Mouse (Mus musculus): ENCODE results near the gene Plpp1. TPM values are rescaled to one million over a fixed set of nuclear protein-coding genes. Genes with fewer than 3 reads are reported as not detected.
A peak's percentile ranks its signal among the peaks of the same experiment; 100 is the strongest.

Gene Plpp1
- polyA plus RNA-seq, 1 experiment from 2014 or later, result 25.0 TPM

GRCm38 (mm10) chr13:112765654-112766053 is 34.9 kb upstream of the Plpp1 start:
- Histone ChIP-seq H3K4me2 (ENCODE audit: low read depth, low read length) (no peak overlapping the region), H3K27ac (replicated peaks; ENCODE audit: low read depth, low read length) (no peak overlapping the region), H3K4me1 (ENCODE audit: control insufficient read depth, insufficient read depth, low read length) (peaks cover under 1% of the 10 kb centered on the region; the same call in 1 of the 2 replicates), H3K27me3 (ENCODE audit: control insufficient read depth, insufficient read depth, low read length) (no peaks in the 10 kb centered on the region), H3K36me3 (replicated peaks; ENCODE audit: control insufficient read depth, insufficient read depth, low read depth, low read length) (no peaks in the 10 kb centered on the region), H3K9me3 (replicated peaks; ENCODE audit: control insufficient read depth, low read length) (no peaks in the 10 kb centered on the region; the same call in 1 of the 2 replicates), H3K4me3 (ENCODE audit: low read depth, low read length) (no peak overlapping the region), H3K9ac (replicated peaks; ENCODE audit: low read length) (no peak overlapping the region)
- DNase-seq (ENCODE audit: low spot score) (no peak), ATAC-seq (replicated peaks; ENCODE audit: insufficient number of reproducible peaks, low FRiP score, low TSS enrichment, low read depth) (no peak)
- WGBS, result 95% methylated on average over 3 of the region's 3 CpGs

GRCm38 (mm10) chr13:112770528-112771328 is 29.9 kb upstream of the Plpp1 start:
- H3K27me3 ChIP-seq (ENCODE audit: control insufficient read depth, insufficient read depth, low read length), result no peaks in the 10 kb centered on the region
- H3K4me1 ChIP-seq (ENCODE audit: control insufficient read depth, insufficient read depth, low read length), result no peaks in the 10 kb centered on the region
- peak; percentile 80 for DNase-seq (ENCODE audit: low spot score)
- H3K9me3 ChIP-seq (replicated peaks; ENCODE audit: control insufficient read depth, low read length), result no peaks in the 10 kb centered on the region; the same call in 1 of the 2 replicates
- 39% methylated on average over 11 of the region's 11 CpGs for WGBS
- ATAC-seq (replicated peaks; ENCODE audit: insufficient number of reproducible peaks, low FRiP score, low TSS enrichment, low read depth), result peak; percentile 75
- no peak overlapping the region for H3K4me3 ChIP-seq (ENCODE audit: low read depth, low read length)
- H3K4me2 ChIP-seq (ENCODE audit: low read depth, low read length), result no peak overlapping the region
- H3K36me3 ChIP-seq (replicated peaks; ENCODE audit: control insufficient read depth, insufficient read depth, low read depth, low read length), result no peaks in the 10 kb centered on the region
- no peak overlapping the region for H3K9ac ChIP-seq (replicated peaks; ENCODE audit: low read length)
- no peak overlapping the region; the same call in 1 of the 2 replicates for H3K27ac ChIP-seq (replicated peaks; ENCODE audit: low read depth, low read length)

- no peaks in the 10 kb centered on the region for H3K27me3 ChIP-seq (ENCODE audit: control insufficient read depth, insufficient read depth, low read length)
- H3K4me2 ChIP-seq (ENCODE audit: low read depth, low read length), result no peak overlapping the region
- no peak overlapping the region for H3K4me3 ChIP-seq (ENCODE audit: low read depth, low read length)
- no peak for DNase-seq (ENCODE audit: low spot score)
- no peak overlapping the region; the same call in 1 of the 2 replicates for H3K27ac ChIP-seq (replicated peaks; ENCODE audit: low read depth, low read length)
- no peaks in the 10 kb centered on the region for H3K36me3 ChIP-seq (replicated peaks; ENCODE audit: control insufficient read depth, insufficient read depth, low read depth, low read length)
- no peak overlapping the region for H3K9ac ChIP-seq (replicated peaks; ENCODE audit: low read length)
- H3K4me1 ChIP-seq (ENCODE audit: control insufficient read depth, insufficient read depth, low read length), result no peaks in the 10 kb centered on the region
- no peak for ATAC-seq (replicated peaks; ENCODE audit: insufficient number of reproducible peaks, low FRiP score, low TSS enrichment, low read depth)
- H3K9me3 ChIP-seq (replicated peaks; ENCODE audit: control insufficient read depth, low read length), result no peaks in the 10 kb centered on the region; the same call in 1 of the 2 replicates
- WGBS, result 43% methylated on average over 15 of the region's 15 CpGs
Measured at GRCm38 (mm10) chr13:112771447-112772208, 29.0 kb upstream of the Plpp1 start.

- Histone ChIP-seq H3K9ac (replicated peaks; ENCODE audit: low read length) (no peak overlapping the region), H3K9me3 (replicated peaks; ENCODE audit: control insufficient read depth, low read length) (no peaks in the 10 kb centered on the region), H3K27ac (replicated peaks; ENCODE audit: low read depth, low read length) (no peak overlapping the region), H3K4me3 (ENCODE audit: low read depth, low read length) (no peak overlapping the region), H3K36me3 (replicated peaks; ENCODE audit: control insufficient read depth, insufficient read depth, low read depth, low read length) (no peaks in the 10 kb centered on the region), H3K4me2 (ENCODE audit: low read depth, low read length) (no peak overlapping the region), H3K4me1 (ENCODE audit: control insufficient read depth, insufficient read depth, low read length) (no peaks in the 10 kb centered on the region), H3K27me3 (ENCODE audit: control insufficient read depth, insufficient read depth, low read length) (no peaks in the 10 kb centered on the region)
- ATAC-seq (replicated peaks; ENCODE audit: insufficient number of reproducible peaks, low FRiP score, low TSS enrichment, low read depth), result no peak
- DNase-seq (ENCODE audit: low spot score), result no peak
- 64% methylated on average over 11 of the region's 11 CpGs for WGBS
Measured at GRCm38 (mm10) chr13:112772252-112772651, 28.3 kb upstream of the Plpp1 start.

- H3K9me3 ChIP-seq (replicated peaks; ENCODE audit: control insufficient read depth, low read length), result no peaks in the 10 kb centered on the region
- H3K4me2 ChIP-seq (ENCODE audit: low read depth, low read length), result no peak overlapping the region
- DNase-seq (ENCODE audit: low spot score) (no peak), ATAC-seq (replicated peaks; ENCODE audit: insufficient number of reproducible peaks, low FRiP score, low TSS enrichment, low read depth) (no peak)
- no peak overlapping the region for H3K4me3 ChIP-seq (ENCODE audit: low read depth, low read length)
- H3K4me1 ChIP-seq (ENCODE audit: control insufficient read depth, insufficient read depth, low read length), result no peaks in the 10 kb centered on the region
- no peak overlapping the region for H3K9ac ChIP-seq (replicated peaks; ENCODE audit: low read length)
- no peak overlapping the region for H3K27ac ChIP-seq (replicated peaks; ENCODE audit: low read depth, low read length)
- no peaks in the 10 kb centered on the region for H3K36me3 ChIP-seq (replicated peaks; ENCODE audit: control insufficient read depth, insufficient read depth, low read depth, low read length)
- H3K27me3 ChIP-seq (ENCODE audit: control insufficient read depth, insufficient read depth, low read length), result no peaks in the 10 kb centered on the region
- WGBS, result 80% methylated on average over 14 of the region's 14 CpGs
Measured at GRCm38 (mm10) chr13:112772861-112773260, 27.7 kb upstream of the Plpp1 start.

GRCm38 (mm10) chr13:112773991-112774675 is 26.5 kb upstream of the Plpp1 start:
- H3K4me3 ChIP-seq (ENCODE audit: low read depth, low read length), result no peak overlapping the region
- no peak for DNase-seq (ENCODE audit: low spot score)
- no peak for ATAC-seq (replicated peaks; ENCODE audit: insufficient number of reproducible peaks, low FRiP score, low TSS enrichment, low read depth)
- H3K4me1 ChIP-seq (ENCODE audit: control insufficient read depth, insufficient read depth, low read length), result no peaks in the 10 kb centered on the region
- no peaks in the 10 kb centered on the region for H3K9me3 ChIP-seq (replicated peaks; ENCODE audit: control insufficient read depth, low read length)
- H3K4me2 ChIP-seq (ENCODE audit: low read depth, low read length), result no peak overlapping the region
- H3K9ac ChIP-seq (replicated peaks; ENCODE audit: low read length), result no peak overlapping the region
- 88% methylated on average over 3 of the region's 3 CpGs for WGBS
- no peak overlapping the region for H3K27ac ChIP-seq (replicated peaks; ENCODE audit: low read depth, low read length)
- no peaks in the 10 kb centered on the region for H3K27me3 ChIP-seq (ENCODE audit: control insufficient read depth, insufficient read depth, low read length)
- H3K36me3 ChIP-seq (replicated peaks; ENCODE audit: control insufficient read depth, insufficient read depth, low read depth, low read length), result no peaks in the 10 kb centered on the region

GRCm38 (mm10) chr13:112775856-112776255 is 24.7 kb upstream of the Plpp1 start:
- ATAC-seq (replicated peaks; ENCODE audit: insufficient number of reproducible peaks, low FRiP score, low TSS enrichment, low read depth), result no peak
- no peak for DNase-seq (ENCODE audit: low spot score)
- Histone ChIP-seq H3K4me2 (ENCODE audit: low read depth, low read length) (no peak overlapping the region), H3K9ac (replicated peaks; ENCODE audit: low read length) (no peak overlapping the region), H3K9me3 (replicated peaks; ENCODE audit: control insufficient read depth, low read length) (no peaks in the 10 kb centered on the region), H3K36me3 (replicated peaks; ENCODE audit: control insufficient read depth, insufficient read depth, low read depth, low read length) (no peaks in the 10 kb centered on the region), H3K27me3 (ENCODE audit: control insufficient read depth, insufficient read depth, low read length) (no peaks in the 10 kb centered on the region), H3K27ac (replicated peaks; ENCODE audit: low read depth, low read length) (no peak overlapping the region), H3K4me3 (ENCODE audit: low read depth, low read length) (no peak overlapping the region), H3K4me1 (ENCODE audit: control insufficient read depth, insufficient read depth, low read length) (no peaks in the 10 kb centered on the region)
- 84% methylated on average over 10 of the region's 10 CpGs for WGBS

All from embryonic facial prominence, embryonic 11.5 days (tissue).